12 mouse cellular contexts compared by ENCODE assay signal in the genomic region with DNA sequence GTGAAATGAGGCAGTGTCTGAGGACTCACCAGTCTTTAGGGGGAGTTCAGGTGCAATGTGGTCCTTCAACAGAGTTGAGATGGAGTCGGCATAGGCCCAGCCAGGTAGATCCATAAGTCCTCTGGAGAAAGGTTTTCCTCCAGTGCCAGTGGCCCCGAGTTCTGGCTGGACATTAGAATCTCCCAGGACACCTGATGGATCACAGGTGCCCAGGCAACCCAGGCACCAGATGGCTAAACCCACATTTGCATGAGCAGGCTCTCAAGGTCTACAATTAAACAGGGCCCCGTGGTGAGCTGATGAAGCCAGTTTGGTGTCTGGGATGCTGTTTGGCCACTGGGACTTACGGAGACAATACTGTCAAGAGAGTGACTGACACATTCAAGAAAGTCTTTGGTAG.
"Had no signal": no experiment of that assay in that cellular context is flagged by ENCODE, and none has a peak within 500 bp of the region (broad histone marks: within the 10 kb centered on the region; RNA-seq: fewer than 3 reads in every experiment).

No protein-coding gene starts in this region.

- ATAC-seq: lung, postnatal 0 days; midbrain, embryonic 13.5 days had no signal

- H3K36me3 ChIP-seq: limb, embryonic 10.5 days; liver, embryonic 15.5 days; midbrain, embryonic 13.5 days; stomach, embryonic 15.5 days had no signal

- H3K9me3 ChIP-seq: limb, embryonic 10.5 days; liver, embryonic 15.5 days; midbrain, embryonic 13.5 days; stomach, embryonic 15.5 days had no signal

- H3K9ac ChIP-seq: liver, embryonic 15.5 days; midbrain, embryonic 13.5 days; stomach, embryonic 15.5 days had no signal

- DNase-seq: kidney, postnatal 25 days; lung, adult 2 months; lung, postnatal 36 days; right cerebral cortex, postnatal 14 days; thymus, postnatal 4 days had no signal

- H3K4me3 ChIP-seq: left cerebral cortex, adult 2 months; limb, embryonic 10.5 days; liver, embryonic 15.5 days; midbrain, embryonic 13.5 days; stomach, embryonic 15.5 days had no signal

- H3K27ac ChIP-seq: left cerebral cortex, adult 2 months; liver, embryonic 15.5 days had no signal

- H3K4me2 ChIP-seq: liver, embryonic 11.5 days; liver, embryonic 15.5 days; midbrain, embryonic 13.5 days; stomach, embryonic 15.5 days had no signal

- H3K27me3 ChIP-seq: liver, embryonic 15.5 days; midbrain, embryonic 13.5 days; stomach, embryonic 15.5 days had no signal

- H3K4me1 ChIP-seq: liver, embryonic 15.5 days had no signal
